Mouse (Mus musculus) liver, adult 2 months (tissue): ENCODE data around the gene Rhobtb1. TPM values are rescaled to one million over a fixed set of nuclear protein-coding genes. Genes with fewer than 3 reads are reported as not detected.
A peak's percentile ranks its signal among the peaks of the same experiment; 100 is the strongest.

Source experiments
- DNase-seq: peaks from one replicate; pipeline ENCODE4 v3.0.0-alpha.2; 2011; ENCODE audit warnings: low read depth, low spot score; ENCODE audit errors: extremely low read depth
- H3K27ac ChIP-seq: fragments of 200-500 bp; replicated peaks from 2 replicates; pipeline ENCODE4 v1.5.1; 2012; ENCODE audit warnings: low read depth, mild to moderate bottlenecking, control low read depth, inconsistent platforms, low read length; ENCODE audit not compliant: insufficient read depth
- H3K27me3 ChIP-seq: fragments of 200-500 bp; 2 replicates; pipeline ENCODE4 v1.6.1; 2012; ENCODE audit warnings: mild to moderate bottlenecking, moderate library complexity, low read length, inconsistent platforms; ENCODE audit not compliant: control insufficient read depth, insufficient read depth
- H3K36me3 ChIP-seq: fragments of 200-500 bp; 2 replicates; pipeline ENCODE4 v1.6.1; 2012; ENCODE audit warnings: low read length, inconsistent platforms; ENCODE audit not compliant: control insufficient read depth, insufficient read depth
- H3K4me1 ChIP-seq: fragments of 200-500 bp; 2 replicates; pipeline ENCODE4 v1.6.1; 2011; ENCODE audit warnings: low read length; ENCODE audit not compliant: control insufficient read depth, insufficient read depth
- H3K4me3 ChIP-seq: fragments of 200-500 bp; 2 replicates; pipeline ENCODE4 v1.5.1; 2011; ENCODE audit warnings: low read depth, mild to moderate bottlenecking, control low read depth, low read length, moderate library complexity; ENCODE audit not compliant: insufficient read depth
- H3K79me2 ChIP-seq: fragments of 200-500 bp; 2 replicates; pipeline ENCODE4 v1.6.1; 2012; ENCODE audit warnings: inconsistent platforms, mild to moderate bottlenecking, low read length, moderate library complexity; ENCODE audit not compliant: control insufficient read depth, insufficient read depth
- H3K9ac ChIP-seq: fragments of 200-500 bp; 2 replicates; pipeline ENCODE4 v1.6.1; 2012; ENCODE audit warnings: low read depth, mild to moderate bottlenecking, control low read depth, inconsistent platforms, low read length
- CTCF ChIP-seq: fragments of 200-500 bp; IDR thresholded peaks from 2 replicates; pipeline ENCODE4 v1.5.1; 2011; ENCODE audit warnings: low read depth, low read length, control low read depth
- POLR2A ChIP-seq: fragments of 200-500 bp; IDR thresholded peaks from 2 replicates; pipeline ENCODE4 v1.6.1; 2011; ENCODE audit warnings: low read length, control low read depth; ENCODE audit not compliant: insufficient read depth; ENCODE audit errors: extremely low read depth
- WGBS: fragments of 180-500 bp; shearing (Covaris S2); methylation state at CpG from one replicate; pipeline ENCODE4 v1.1.7; 2018; 5-methylcytosine and 5-hydroxymethylcytosine counted together
- polyA plus RNA-seq: library from polyadenylated mRNA; depleted of rRNA; stranded (reverse); fragments of >200 nt; gene quantifications from 2 replicates; pipeline ENCODE4 v1.2.3, GENCODE M21; 2012
- total RNA-seq: library from RNA; depleted of rRNA; stranded (reverse); fragments of >200 nt; gene quantifications from 2 replicates; pipeline ENCODE4 v1.2.3, GENCODE M21; 2014

The Rhobtb1 gene
- total and polyA plus RNA-seq, 2 experiments = 14.3 to 47.9 TPM

- H3K36me3 ChIP-seq = peaks cover 22% of the 10 kb centered on the region
- no peak overlapping the region for H3K9ac ChIP-seq
- TF ChIP-seq POLR2A (no peak), CTCF (no peak)
- no peak overlapping the region; the same call in 1 of the 2 replicates for H3K27ac ChIP-seq
- no peak for DNase-seq
- no peaks in the 10 kb centered on the region for H3K27me3 ChIP-seq
- 61% methylated on average over 2 of the region's 2 CpGs for WGBS
- H3K4me1 ChIP-seq = peaks cover 17% of the 10 kb centered on the region
- H3K4me3 ChIP-seq = no peak overlapping the region
- H3K79me2 ChIP-seq = peaks cover 13% of the 10 kb centered on the region; the same call in 1 of the 2 replicates
Measured at GRCm38 (mm10) chr10:69263906-69264305, 112.7 kb downstream of the Rhobtb1 start.

DNA sequence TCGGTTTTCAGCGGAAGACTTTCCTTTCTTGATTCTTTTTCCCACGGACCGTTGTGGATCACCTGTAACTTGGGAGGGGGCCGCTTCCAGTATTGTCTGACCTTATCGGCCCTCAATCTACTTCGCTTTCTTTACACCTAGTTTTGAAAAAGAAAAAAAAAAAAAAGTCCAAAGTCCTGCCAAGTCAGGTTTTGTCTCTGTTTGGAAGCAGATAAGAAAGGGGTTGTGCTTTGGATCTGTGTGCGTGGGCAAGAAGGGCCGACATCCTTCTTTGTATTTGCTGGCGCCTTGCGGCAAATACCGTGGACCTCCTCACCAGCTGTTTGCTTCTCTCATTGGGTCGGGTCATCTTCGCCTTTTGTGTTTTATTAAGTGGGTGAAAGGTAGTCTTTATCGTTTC is 114.2 kb downstream of the Rhobtb1 start:
- no peaks in the 10 kb centered on the region for H3K27me3 ChIP-seq
- H3K79me2 ChIP-seq = peaks cover 17% of the 10 kb centered on the region; the same call in 1 of the 2 replicates
- WGBS = 23% methylated on average over 15 of the region's 15 CpGs
- peaks cover 17% of the 10 kb centered on the region for H3K4me1 ChIP-seq
- peak; percentile 72 for DNase-seq
- TF ChIP-seq POLR2A (no peak), CTCF (no peak)
- H3K27ac ChIP-seq = no peak overlapping the region
- H3K9ac ChIP-seq = no peak overlapping the region
- H3K36me3 ChIP-seq = peaks cover 31% of the 10 kb centered on the region
- no peak overlapping the region for H3K4me3 ChIP-seq

- H3K4me3 ChIP-seq = no peak overlapping the region
- H3K79me2 ChIP-seq = peaks cover 17% of the 10 kb centered on the region; the same call in 1 of the 2 replicates
- no peak for TF ChIP-seq POLR2A
- no peak for TF ChIP-seq CTCF
- no peak overlapping the region; the same call in 1 of the 2 replicates for H3K9ac ChIP-seq
- H3K27ac ChIP-seq = peak overlapping the region; percentile 38; the same call in 1 of the 2 replicates
- 70% methylated on average over 10 of the region's 10 CpGs for WGBS
- H3K27me3 ChIP-seq = no peaks in the 10 kb centered on the region
- DNase-seq = no peak
- peaks cover 49% of the 10 kb centered on the region for H3K36me3 ChIP-seq
- H3K4me1 ChIP-seq = peaks cover 15% of the 10 kb centered on the region
Measured at GRCm38 (mm10) chr10:69268061-69268643, 116.9 kb downstream of the Rhobtb1 start.

DNA sequence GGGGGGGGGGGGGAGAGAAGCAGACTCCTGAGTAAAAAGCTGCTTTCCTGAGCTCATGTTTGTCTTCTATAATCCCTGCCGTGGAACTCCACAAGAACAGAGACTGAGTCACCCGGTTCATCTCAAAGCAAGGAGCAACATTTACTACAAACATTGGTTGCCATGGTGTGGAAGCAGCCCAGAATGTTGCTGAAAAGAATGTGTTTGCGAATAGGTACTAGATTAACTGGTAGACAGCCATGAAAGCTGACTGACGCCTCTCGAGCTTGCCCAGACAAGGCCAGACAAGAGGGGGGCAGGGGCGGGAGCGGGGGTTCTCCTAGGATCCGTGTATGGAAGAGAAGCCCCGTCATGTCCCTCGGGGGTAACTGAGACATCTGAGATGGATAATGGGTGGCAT is 120.2 kb downstream of the Rhobtb1 start:
- Histone ChIP-seq H3K79me2 (peaks cover 9% of the 10 kb centered on the region; the same call in 1 of the 2 replicates), H3K27ac (no peak overlapping the region), H3K4me1 (peaks cover 7% of the 10 kb centered on the region), H3K9ac (no peak overlapping the region), H3K27me3 (no peaks in the 10 kb centered on the region), H3K36me3 (peaks cover 62% of the 10 kb centered on the region), H3K4me3 (no peak overlapping the region)
- no peak for DNase-seq
- TF ChIP-seq CTCF (no peak), POLR2A (no peak)
- WGBS = 83% methylated on average over 10 of the region's 10 CpGs

DNA sequence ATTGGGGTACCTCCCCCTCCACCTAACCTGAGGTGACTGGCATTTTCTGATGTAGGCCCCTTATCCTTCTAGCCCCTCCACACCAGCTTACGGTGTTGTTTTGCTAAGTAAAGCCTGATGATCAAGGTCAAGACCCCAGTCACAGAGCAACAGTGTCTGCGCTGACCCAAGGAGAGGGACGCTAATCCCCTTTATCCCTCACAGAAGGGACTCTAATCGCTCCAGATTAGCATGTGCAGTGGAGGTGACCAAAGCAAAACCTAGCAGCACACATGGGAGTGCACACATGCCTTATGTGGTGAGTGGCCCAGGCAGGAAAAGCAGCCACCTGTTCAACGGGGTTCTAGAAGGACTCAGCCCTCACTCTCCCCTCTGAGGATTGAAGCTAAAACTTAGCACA is 123.0 kb downstream of the Rhobtb1 start:
- no peak overlapping the region for H3K27ac ChIP-seq

DNA sequence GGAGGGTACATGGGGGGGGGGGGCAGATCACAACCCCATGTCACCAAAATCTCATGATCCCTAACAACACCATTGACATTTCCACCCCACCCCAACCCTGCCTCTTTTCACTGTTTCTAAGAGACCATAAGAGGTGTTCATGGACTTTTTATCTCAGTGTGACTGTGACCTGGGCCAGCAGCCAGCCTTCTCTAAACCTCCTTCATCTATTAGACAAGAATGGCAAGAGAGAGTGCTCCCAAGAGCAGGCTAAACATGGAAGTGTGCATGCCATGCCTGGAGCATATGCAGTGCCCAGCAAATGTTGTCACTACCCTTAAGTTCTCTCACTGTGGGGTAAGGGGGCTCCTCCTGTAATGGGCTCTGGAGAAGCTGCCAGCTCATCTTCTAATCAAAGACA is 123.5 kb downstream of the Rhobtb1 start:
- DNase-seq = no peak
- Histone ChIP-seq H3K27ac (no peak overlapping the region), H3K36me3 (peaks cover 58% of the 10 kb centered on the region), H3K9ac (no peak overlapping the region), H3K4me3 (no peak overlapping the region), H3K79me2 (0 out of 2 replicates have a peak, but pooled peaks cover 4% of the 10 kb centered on the region), H3K27me3 (no peaks in the 10 kb centered on the region), H3K4me1 (no peaks in the 10 kb centered on the region)
- TF ChIP-seq POLR2A (no peak), CTCF (no peak)

More for the DNA sequence above, 123.0 kb downstream of the Rhobtb1 start:
- no peak overlapping the region for H3K4me3 ChIP-seq
- peaks cover 54% of the 10 kb centered on the region for H3K36me3 ChIP-seq
- 85% methylated on average over 5 of the region's 5 CpGs for WGBS
- H3K27me3 ChIP-seq = no peaks in the 10 kb centered on the region
- no peak for TF ChIP-seq CTCF
- DNase-seq = no peak
- no peak overlapping the region for H3K9ac ChIP-seq
- no peaks in the 10 kb centered on the region for H3K4me1 ChIP-seq
- 0 out of 2 replicates have a peak, but pooled peaks cover 4% of the 10 kb centered on the region for H3K79me2 ChIP-seq
